ENCODE assay signal across 14 mouse cellular contexts in the genomic region with DNA sequence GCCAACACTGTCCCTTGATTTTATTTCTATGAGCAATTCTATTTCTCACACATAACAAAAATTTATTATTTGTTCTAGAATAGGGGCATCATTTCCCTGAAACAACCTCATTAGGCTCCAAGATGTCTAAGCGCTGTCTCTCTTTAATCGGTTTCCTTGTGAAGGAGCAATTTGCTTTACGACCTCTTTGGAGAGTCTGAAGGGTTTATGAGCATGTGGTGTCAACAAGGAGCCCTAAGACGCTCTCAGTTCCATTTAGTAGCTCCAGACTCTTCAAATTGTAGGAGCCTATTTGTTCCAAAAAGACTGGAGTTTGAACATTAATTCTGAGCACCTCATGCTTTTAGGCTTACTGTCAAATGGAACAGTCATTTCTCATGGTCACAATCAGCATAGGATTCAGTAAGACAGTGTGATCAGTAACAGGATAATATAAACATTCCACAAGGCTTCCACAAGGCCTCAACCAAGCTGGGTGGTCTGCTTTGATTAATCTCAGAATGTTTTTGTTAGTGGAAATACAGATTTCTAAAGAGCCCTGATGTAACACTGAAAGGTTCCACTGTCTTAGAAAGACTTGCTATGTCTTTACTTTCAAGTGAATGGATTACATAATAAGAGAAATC.
"Had no signal": no experiment of that assay in that cellular context is flagged by ENCODE, and none has a peak within 500 bp of the region (broad histone marks: within the 10 kb centered on the region; RNA-seq: fewer than 3 reads in every experiment).

No protein-coding gene starts in this region.

- DNase-seq: kidney, adult 18-20 months; layer of hippocampus, adult 9-11 months; layer of hippocampus, postnatal 36 days; lung, postnatal 36 days; thymus, adult 2 months; thymus, postnatal 25 days had no signal

- H3K27me3 ChIP-seq: intestine, embryonic 15.5 days; limb, embryonic 15.5 days; liver, embryonic 12.5 days; lung, embryonic 15.5 days; midbrain, embryonic 15.5 days; neural tube, embryonic 12.5 days; stomach, embryonic 15.5 days had no signal

- H3K27ac ChIP-seq: intestine, embryonic 15.5 days; limb, embryonic 15.5 days; liver, embryonic 12.5 days; lung, embryonic 15.5 days; midbrain, embryonic 15.5 days; neural tube, embryonic 12.5 days; stomach, embryonic 15.5 days had no signal

- H3K36me3 ChIP-seq: intestine, embryonic 15.5 days; limb, embryonic 15.5 days; liver, embryonic 12.5 days; lung, embryonic 15.5 days; midbrain, embryonic 15.5 days; neural tube, embryonic 12.5 days; stomach, embryonic 15.5 days had no signal

- H3K4me3 ChIP-seq: intestine, embryonic 15.5 days; limb, embryonic 15.5 days; liver, embryonic 12.5 days; lung, embryonic 15.5 days; midbrain, embryonic 15.5 days; neural tube, embryonic 12.5 days; stomach, embryonic 15.5 days had no signal

- H3K4me2 ChIP-seq: intestine, embryonic 15.5 days; limb, embryonic 15.5 days; liver, embryonic 12.5 days; lung, embryonic 15.5 days; midbrain, embryonic 11.5 days; midbrain, embryonic 15.5 days; neural tube, embryonic 12.5 days; stomach, embryonic 15.5 days had no signal

- H3K9me3 ChIP-seq: intestine, embryonic 15.5 days; limb, embryonic 15.5 days; liver, embryonic 12.5 days; lung, embryonic 15.5 days; midbrain, embryonic 15.5 days; neural tube, embryonic 12.5 days; stomach, embryonic 15.5 days had no signal

- H3K4me1 ChIP-seq: intestine, embryonic 15.5 days; limb, embryonic 15.5 days; liver, embryonic 12.5 days; lung, embryonic 15.5 days; midbrain, embryonic 15.5 days; neural tube, embryonic 12.5 days; stomach, embryonic 15.5 days had no signal

- H3K9ac ChIP-seq: intestine, embryonic 15.5 days; limb, embryonic 15.5 days; liver, embryonic 12.5 days; lung, embryonic 15.5 days; midbrain, embryonic 15.5 days; neural tube, embryonic 12.5 days; stomach, embryonic 15.5 days had no signal

- ATAC-seq: intestine, embryonic 15.5 days; liver, embryonic 12.5 days; midbrain, embryonic 15.5 days had no signal
